Mouse (Mus musculus) lung, postnatal 0 days (tissue): ENCODE results near the gene Atg10. TPM values are rescaled to one million over a fixed set of nuclear protein-coding genes. Genes with fewer than 3 reads are reported as not detected.
A peak's percentile ranks its signal among the peaks of the same experiment; 100 is the strongest.

Source experiments
- ATAC-seq: fragments of 200-750 bp; cut with Nextera tagmentation; 2 replicates; pipeline ENCODE4 v1.8.0; 2017; ENCODE audit warnings: moderate library complexity
- DNase-seq: peaks from one replicate; pipeline ENCODE4 v3.0.0-alpha.2; 2016; ENCODE audit warnings: low spot score
- H3K27ac ChIP-seq: fragments of 300-500 bp; sonication (generic); 2 replicates; pipeline ENCODE4 v1.5.1; 2014; ENCODE audit warnings: antibody characterized with exemption, mild to moderate bottlenecking, low read length, mixed read lengths
- H3K27me3 ChIP-seq: fragments of 300-500 bp; sonication (generic); replicated peaks from 2 replicates; pipeline ENCODE4 v1.6.1; 2014; ENCODE audit warnings: low read length, mixed read lengths; ENCODE audit not compliant: insufficient read depth
- H3K36me3 ChIP-seq: fragments of 300-500 bp; sonication (generic); 2 replicates; pipeline ENCODE4 v1.6.1; 2014; ENCODE audit warnings: low read length, mixed read lengths; ENCODE audit not compliant: insufficient read depth
- H3K4me1 ChIP-seq: fragments of 300-500 bp; sonication (generic); 2 replicates; pipeline ENCODE4 v1.6.1; 2014; ENCODE audit warnings: antibody characterized with exemption, low read depth, low read length, mixed read lengths; ENCODE audit not compliant: insufficient read depth
- H3K4me2 ChIP-seq: fragments of 300-500 bp; sonication (generic); replicated peaks from 2 replicates; pipeline ENCODE4 v1.6.1; 2014; ENCODE audit warnings: low read depth, mild to moderate bottlenecking, low read length, moderate library complexity, mixed read lengths
- H3K4me3 ChIP-seq: fragments of 300-500 bp; sonication (generic); 2 replicates; pipeline ENCODE4 v1.5.1; 2014; ENCODE audit warnings: low read depth, low read length
- H3K9ac ChIP-seq: fragments of 300-500 bp; sonication (generic); replicated peaks from 2 replicates; pipeline ENCODE4 v1.6.1; 2014; ENCODE audit warnings: low read depth, mild to moderate bottlenecking
- H3K9me3 ChIP-seq: fragments of 300-500 bp; sonication (generic); 2 replicates; pipeline ENCODE4 v1.6.1; 2016; ENCODE audit warnings: low read length, mixed read lengths
- CTCF ChIP-seq: IDR thresholded peaks from 2 replicates; pipeline ENCODE4 v1.5.1; 2016; ENCODE audit warnings: antibody characterized with exemption, mild to moderate bottlenecking
- EP300 ChIP-seq: IDR thresholded peaks from 2 replicates; pipeline ENCODE4 v1.6.1; 2016; ENCODE audit warnings: antibody characterized with exemption, mild to moderate bottlenecking, control low read depth
- WGBS: fragments of 180-500 bp; shearing (Covaris S2); extraction: QIAGEN DNeasy Blood & Tissue Kit; methylation state at CpG from one replicate; pipeline ENCODE4 v1.1.7; 2014; 5-methylcytosine and 5-hydroxymethylcytosine counted together
- polyA plus RNA-seq: library from polyadenylated mRNA; unstranded; fragments of >200 nt; fragmentation: Nextera tagmentation; extraction: Ambion mirVana; gene quantifications from 2 replicates; pipeline ENCODE4 v1.2.1, GENCODE M21; 2015

The Atg10 gene
- polyA plus RNA-seq, 1 experiment from 2014 or later, result 14.7 TPM

DNA sequence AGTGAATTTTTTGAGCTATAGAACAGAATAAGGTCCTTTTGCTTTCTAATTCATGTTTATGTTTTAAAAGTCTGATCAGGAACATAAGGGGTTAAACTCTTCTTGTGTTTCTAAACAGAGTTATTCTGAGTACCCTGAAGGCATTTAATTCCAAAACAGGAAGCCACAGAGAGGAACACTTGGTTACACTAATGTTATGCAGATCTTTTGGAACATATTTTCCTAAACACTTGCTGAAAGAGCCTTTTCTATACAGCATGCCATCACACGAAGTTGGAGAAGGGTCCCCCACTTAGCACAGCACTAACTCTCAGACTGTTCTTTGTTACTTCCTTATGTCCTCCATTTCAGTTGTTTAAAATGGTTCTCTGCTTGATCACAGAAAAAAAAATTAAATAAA, 130.2 kb downstream of the Atg10 start:
- ATAC-seq, result peak; percentile 78
- H3K27ac ChIP-seq, result peak overlapping the region; percentile 57

DNA sequence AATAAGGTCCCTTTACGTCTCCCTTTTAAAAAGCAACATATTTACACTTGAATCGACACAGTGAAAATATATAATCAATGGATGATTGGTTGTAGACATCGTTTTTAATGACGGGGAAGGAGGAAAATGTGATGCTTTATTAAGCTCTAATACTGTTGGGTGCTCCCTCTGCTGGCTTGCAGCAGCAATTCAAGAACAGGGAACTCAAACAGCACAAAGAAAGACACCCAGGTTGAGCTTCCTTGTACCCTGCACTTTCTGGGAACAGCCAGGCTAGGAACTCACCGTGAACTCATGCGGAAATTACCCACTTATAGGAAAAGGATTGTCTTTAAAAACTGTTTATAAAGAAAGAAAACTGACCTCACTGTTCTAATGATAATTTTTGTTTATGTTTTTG, 130.6 kb downstream of the Atg10 start:
- ATAC-seq, result peak; percentile 69
- no peak overlapping the region for H3K4me3 ChIP-seq
- 21% methylated on average over 6 of the region's 6 CpGs for WGBS

More for the DNA sequence above, 130.2 kb downstream of the Atg10 start:
- Histone ChIP-seq H3K9me3 (no peaks in the 10 kb centered on the region), H3K4me3 (no peak overlapping the region), H3K27me3 (no peaks in the 10 kb centered on the region), H3K36me3 (no peaks in the 10 kb centered on the region), H3K4me2 (no peak overlapping the region), H3K4me1 (no peaks in the 10 kb centered on the region), H3K9ac (no peak overlapping the region)
- WGBS, result 3% methylated on average over 1 of the region's 1 CpGs
- TF ChIP-seq CTCF (no peak), EP300 (peak; percentile 61)
- peak; percentile 69 for DNase-seq

DNA sequence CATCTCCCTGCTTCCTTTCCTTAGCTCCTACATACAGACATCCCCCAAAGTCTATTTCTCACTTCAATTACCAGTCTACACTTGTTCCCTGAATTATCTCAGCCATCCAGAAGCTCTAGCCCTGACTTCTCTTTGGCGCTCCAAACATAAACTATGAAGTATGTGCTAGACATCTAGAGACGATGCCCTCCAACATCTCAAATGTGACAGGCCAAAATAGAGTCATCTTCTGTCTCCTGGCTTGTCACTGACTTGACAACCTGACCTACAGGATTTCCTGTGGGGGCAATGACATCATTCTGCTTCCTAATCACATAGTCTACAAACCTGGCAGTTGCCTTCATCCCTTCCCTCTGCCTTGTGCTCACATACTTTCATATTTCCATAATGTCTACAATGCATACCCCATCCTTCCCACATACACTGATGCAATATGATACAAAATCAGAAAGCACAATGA, 132.0 kb downstream of the Atg10 start:
- H3K27me3 ChIP-seq, result no peaks in the 10 kb centered on the region
- no peaks in the 10 kb centered on the region for H3K36me3 ChIP-seq
- H3K4me2 ChIP-seq, result no peak overlapping the region
- no peak overlapping the region for H3K9ac ChIP-seq
- TF ChIP-seq EP300 (no peak), CTCF (no peak)
- H3K27ac ChIP-seq, result no peak overlapping the region
- no peak overlapping the region for H3K4me3 ChIP-seq
- no peaks in the 10 kb centered on the region for H3K4me1 ChIP-seq
- DNase-seq (peak; percentile 9), ATAC-seq (peak; percentile 32)
- WGBS, result 64% methylated on average over 2 of the region's 2 CpGs
- no peaks in the 10 kb centered on the region for H3K9me3 ChIP-seq

More for the DNA sequence above, 130.6 kb downstream of the Atg10 start:
- Histone ChIP-seq H3K27ac (peak overlapping the region; percentile 54; the same call in 1 of the 2 replicates), H3K4me2 (no peak overlapping the region), H3K36me3 (no peaks in the 10 kb centered on the region), H3K4me1 (no peaks in the 10 kb centered on the region), H3K9me3 (no peaks in the 10 kb centered on the region), H3K9ac (no peak overlapping the region), H3K27me3 (no peaks in the 10 kb centered on the region)
- peak; percentile 86 for TF ChIP-seq CTCF
- no peak for TF ChIP-seq EP300
- peak; percentile 83 for DNase-seq

DNA sequence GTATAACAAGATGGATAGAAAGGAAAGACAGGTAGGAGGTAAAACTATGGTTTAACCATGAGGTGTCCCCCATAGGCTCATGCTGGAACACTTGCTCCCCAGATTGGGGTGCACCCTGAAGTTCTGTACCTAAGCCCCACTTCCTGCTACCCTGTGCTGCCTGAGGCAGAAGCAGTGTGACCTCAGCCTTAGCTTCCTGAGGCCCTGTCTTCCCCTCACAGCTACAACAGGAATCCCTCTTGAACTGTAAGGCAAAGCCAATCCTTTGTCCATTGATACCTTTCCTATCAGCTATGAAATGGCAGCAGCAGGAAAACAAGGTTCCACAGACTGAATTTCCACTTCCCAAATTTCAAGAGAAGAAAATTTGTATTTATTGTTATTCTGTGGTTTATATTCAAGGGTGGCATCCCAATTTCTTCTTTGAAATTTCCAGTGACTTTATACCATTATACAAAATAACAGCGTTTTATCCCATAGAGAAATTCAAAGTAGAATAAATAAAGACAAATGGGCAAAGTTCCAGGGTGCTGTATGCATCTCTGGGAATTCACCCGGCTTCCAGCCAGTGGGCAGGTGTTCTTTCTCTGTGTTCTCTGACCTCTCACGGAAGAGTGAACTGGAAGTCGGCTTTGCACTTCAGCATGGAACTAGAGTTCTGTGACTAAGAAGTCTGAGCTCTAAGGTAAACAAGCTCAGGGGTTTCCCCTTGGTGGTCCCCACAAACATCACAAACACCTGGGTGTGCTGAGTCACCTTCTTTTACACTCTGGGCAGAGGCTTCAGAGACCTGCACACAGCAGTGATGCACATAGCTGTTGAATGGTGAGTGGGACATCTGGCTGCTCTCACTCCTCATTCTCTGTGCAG, 132.7 kb downstream of the Atg10 start:
- no peak overlapping the region for H3K4me3 ChIP-seq
- DNase-seq (peak; percentile 5), ATAC-seq (no peak)
- 34% methylated on average over 4 of the region's 4 CpGs for WGBS
- no peak overlapping the region for H3K27ac ChIP-seq
- no peaks in the 10 kb centered on the region for H3K4me1 ChIP-seq
- no peak overlapping the region for H3K4me2 ChIP-seq
- no peaks in the 10 kb centered on the region for H3K9me3 ChIP-seq
- no peak for TF ChIP-seq EP300
- no peak for TF ChIP-seq CTCF
- H3K27me3 ChIP-seq, result no peaks in the 10 kb centered on the region
- no peak overlapping the region for H3K9ac ChIP-seq
- H3K36me3 ChIP-seq, result no peaks in the 10 kb centered on the region

DNA sequence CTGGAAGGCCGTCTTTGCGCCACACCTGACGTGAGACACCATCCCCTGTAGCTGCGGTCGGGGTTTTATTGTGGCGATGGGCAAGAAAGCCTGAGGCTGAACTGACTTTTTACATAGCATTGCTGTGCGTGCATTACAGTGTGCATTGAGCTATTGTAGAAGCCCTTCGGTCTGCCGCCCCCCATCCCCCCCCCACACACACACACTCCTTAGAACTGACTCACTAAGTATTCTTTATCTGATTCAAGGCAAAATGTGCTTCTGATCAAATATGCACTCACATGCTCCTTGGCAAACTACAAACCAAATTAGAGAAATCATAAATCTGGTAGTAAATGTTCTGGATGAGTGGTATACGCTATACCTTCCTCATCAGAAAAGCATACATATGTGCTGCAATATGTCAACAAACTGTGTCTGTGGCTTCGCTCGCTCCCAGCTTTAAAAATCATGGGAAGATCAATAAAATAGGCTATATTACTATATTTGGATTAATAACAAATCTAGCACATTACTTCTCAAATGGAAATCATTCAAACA, 137.3 kb downstream of the Atg10 start:
- ATAC-seq (no peak), DNase-seq (no peak)
- 89% methylated on average over 12 of the region's 12 CpGs for WGBS

DNA sequence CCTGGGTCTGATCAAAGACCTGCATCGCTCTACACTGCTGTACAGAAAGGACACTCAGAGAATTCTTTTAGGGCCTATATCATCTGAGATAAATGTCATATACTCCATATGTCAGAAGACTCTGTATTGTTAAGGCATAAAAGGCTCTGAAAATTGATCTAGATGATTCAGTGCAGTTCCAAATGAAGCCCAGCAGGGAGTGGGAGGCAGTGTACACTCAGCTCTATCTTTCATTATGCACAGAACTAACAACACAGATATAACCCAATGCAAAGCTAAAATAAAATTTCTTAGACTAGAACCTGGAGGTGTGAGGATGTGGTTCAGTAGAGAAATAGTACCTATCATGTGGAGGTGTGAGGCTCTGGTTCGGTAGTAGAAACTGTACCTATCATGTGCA, 151.4 kb downstream of the Atg10 start:
- Histone ChIP-seq H3K27me3 (no peaks in the 10 kb centered on the region), H3K9me3 (no peaks in the 10 kb centered on the region), H3K4me2 (no peak overlapping the region), H3K36me3 (no peaks in the 10 kb centered on the region), H3K27ac (no peak overlapping the region), H3K4me1 (no peaks in the 10 kb centered on the region), H3K4me3 (no peak overlapping the region), H3K9ac (no peak overlapping the region)
- TF ChIP-seq CTCF (no peak), EP300 (no peak)
- no peak for DNase-seq
- 96% methylated on average over 2 of the region's 2 CpGs for WGBS
- no peak for ATAC-seq

More for the DNA sequence above, 137.3 kb downstream of the Atg10 start:
- no peak overlapping the region for H3K4me2 ChIP-seq
- TF ChIP-seq CTCF, result no peak
- no peak for TF ChIP-seq EP300
- H3K27me3 ChIP-seq, result no peaks in the 10 kb centered on the region
- no peaks in the 10 kb centered on the region for H3K36me3 ChIP-seq
- no peaks in the 10 kb centered on the region for H3K4me1 ChIP-seq
- no peak overlapping the region for H3K4me3 ChIP-seq
- H3K9me3 ChIP-seq, result no peaks in the 10 kb centered on the region
- no peak overlapping the region for H3K9ac ChIP-seq
- no peak overlapping the region for H3K27ac ChIP-seq
